Mouse (Mus musculus) right cerebral cortex, postnatal 14 days (tissue): ENCODE data around the gene Gpr12.
"Not testable (repeated sequence)": the region's sequence is repeated elsewhere in the genome, so short reads cannot be mapped to it uniquely, and the experiment has no call there.

Experiments used
- DNase-seq: peaks from one replicate; pipeline ENCODE4 v3.0.0; 2022

Gpr12 gene

GRCm38 (mm10) chr5:146586357-146587070 lies 1.5 kb upstream of the Gpr12 start:
- DNase-seq: no peak

- no peak for DNase-seq
These were observed 240 bp upstream of the Gpr12 start for GRCm38 (mm10) chr5:146585307-146585651.

DNA sequence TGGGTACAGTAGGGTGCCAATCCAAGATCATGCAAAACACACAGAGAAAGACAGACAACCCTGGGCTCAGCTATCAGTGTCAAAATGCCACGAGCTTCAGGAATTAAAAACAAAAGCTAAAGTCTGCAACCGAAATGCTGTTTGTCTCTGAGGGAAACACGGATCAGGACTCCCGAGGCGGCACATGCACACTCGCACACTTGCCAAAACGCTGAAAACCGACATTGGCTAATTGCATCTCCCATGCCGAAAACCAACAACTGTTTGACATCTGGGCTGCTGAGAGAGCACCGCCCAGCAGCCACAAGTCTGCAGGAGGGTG lies 922 bp downstream of the Gpr12 start:
- peak; percentile 20 for DNase-seq

GRCm38 (mm10) chr5:146576668-146577067 lies 8.4 kb downstream of the Gpr12 start:
- DNase-seq: no peak

- not testable (repeated sequence) for DNase-seq
These were observed 12.3 kb downstream of the Gpr12 start for GRCm38 (mm10) chr5:146572735-146573042.

DNA sequence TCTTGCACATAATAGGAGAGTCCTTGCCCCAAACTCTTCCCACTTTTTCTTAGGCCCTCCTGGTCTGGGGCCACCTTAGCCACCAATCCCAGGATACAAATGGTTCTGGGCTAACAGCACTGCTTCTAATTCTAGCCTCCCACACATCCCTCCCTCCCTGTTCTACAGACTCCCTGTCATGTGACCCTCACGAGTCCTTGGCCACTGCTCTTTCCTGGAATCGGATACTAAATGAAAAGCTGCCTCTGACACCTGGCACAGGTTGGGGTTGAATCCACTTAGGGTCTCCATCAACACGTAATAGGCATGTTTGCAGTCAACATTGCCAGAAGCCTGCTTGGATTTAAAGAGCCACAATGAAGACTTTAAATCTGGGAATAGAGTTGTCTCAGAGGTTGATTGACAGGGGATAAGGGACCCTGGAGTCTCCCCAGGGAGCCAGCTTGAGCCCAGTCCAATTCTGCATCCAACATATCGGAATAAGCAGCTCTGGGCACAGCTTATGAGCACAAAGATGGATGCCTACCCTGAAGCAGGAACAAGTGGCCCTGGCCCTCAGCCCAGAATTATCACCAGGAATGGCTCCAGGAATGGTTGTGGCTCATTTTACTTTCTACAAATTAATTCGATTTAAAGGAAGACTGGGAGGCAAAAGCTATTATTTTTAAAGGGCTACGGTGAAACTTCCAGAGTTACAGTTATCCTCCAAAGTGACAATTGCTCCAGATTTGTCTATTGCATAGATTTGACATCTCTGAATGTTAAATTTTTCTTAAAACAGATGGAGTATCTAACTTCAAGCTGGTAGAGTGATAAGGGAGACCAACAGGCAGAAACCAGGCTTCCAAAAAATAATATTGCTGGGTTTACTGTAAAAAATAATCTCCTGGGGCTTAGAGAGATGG lies 13.0 kb downstream of the Gpr12 start:
- peak; percentile 65 for DNase-seq

DNA sequence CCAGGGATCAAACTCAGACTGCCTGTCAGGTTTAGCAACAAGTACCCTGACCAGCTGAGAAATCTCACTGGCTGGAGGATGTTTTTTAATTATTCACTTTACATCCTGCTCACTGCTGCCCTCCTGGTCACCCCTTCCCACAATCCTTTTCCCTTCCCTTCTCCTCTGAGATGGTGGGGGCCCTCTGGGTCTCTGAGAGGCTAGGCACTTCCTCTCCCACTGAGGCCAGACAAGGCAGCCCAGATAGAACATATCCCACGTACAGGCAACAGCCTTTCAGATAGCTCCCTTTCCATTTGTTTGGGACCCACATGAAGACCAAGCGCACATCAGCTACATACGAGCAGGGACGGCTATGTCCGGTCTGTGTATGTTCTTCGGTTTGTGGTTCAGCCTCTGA lies 14.9 kb downstream of the Gpr12 start:
- DNase-seq: not testable (repeated sequence)

DNA sequence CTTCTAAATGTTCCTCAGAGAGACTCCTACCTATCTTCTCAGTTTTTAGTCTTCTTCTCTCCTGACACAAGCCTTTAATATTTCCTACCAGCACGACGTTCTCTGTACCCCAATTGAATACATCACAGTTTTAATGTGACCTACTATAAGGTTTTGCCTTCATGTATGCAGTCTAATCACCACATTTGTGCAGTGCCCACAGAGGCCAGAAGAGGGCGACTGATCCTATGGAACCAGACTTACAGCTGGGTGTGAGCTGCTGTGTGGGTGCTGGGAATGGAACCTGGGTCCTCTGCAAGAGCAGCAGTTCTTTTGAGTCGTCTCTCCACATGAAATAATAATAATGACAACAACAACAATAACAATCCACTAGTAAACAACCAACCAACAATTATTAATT lies 18.0 kb downstream of the Gpr12 start:
- DNase-seq: peak; percentile 27

- no peak for DNase-seq
These were observed 20.8 kb downstream of the Gpr12 start for GRCm38 (mm10) chr5:146564259-146564658.

GRCm38 (mm10) chr5:146555836-146556235 lies 29.2 kb downstream of the Gpr12 start, which contains the start of gene Gm3415:
Gm3415 (plus strand) TSS chr5:146556136.
- DNase-seq: not testable (repeated sequence)

GRCm38 (mm10) chr5:146537347-146537746 lies 47.7 kb downstream of the Gpr12 start, which contains the start of gene Gm3409:
Gm3409 (plus strand) TSS chr5:146537647.
- DNase-seq: not testable (repeated sequence)
